Mouse (Mus musculus) MEL (cell line): ENCODE results near the gene Inafm2. TPM values are rescaled to one million over a fixed set of nuclear protein-coding genes. Genes with fewer than 3 reads are reported as not detected.

Source experiments
- DNase-seq: peaks from one replicate; pipeline ENCODE4 v3.0.0; 2011; ENCODE audit warnings: low read depth, low spot score
- H3K27ac ChIP-seq: 2 replicates; pipeline ENCODE4 v1.5.1; 2012; ENCODE audit warnings: low read depth, mild to moderate bottlenecking, control low read depth, low read length, moderate library complexity; ENCODE audit not compliant: control insufficient read depth
- H3K27me3 ChIP-seq, 2 experiments: fragments of 150-350 bp in 1 of 2; sonication (generic) in 1 of 2; 2 replicates each; pipeline ENCODE4 v1.6.1; 2012; ENCODE audit warnings: low read length in 2 of 2, mild to moderate bottlenecking in 2 of 2, improper control_type of control experiment in 1 of 2, moderate library complexity in 1 of 2; ENCODE audit not compliant: insufficient read depth in 2 of 2, control insufficient read depth in 1 of 2
- H3K36me3 ChIP-seq, 2 experiments: 2 replicates each; pipeline ENCODE4 v1.6.1; 2012 to 2014; ENCODE audit warnings: low read length in 2 of 2, improper control_type of control experiment in 1 of 2, inconsistent platforms in 1 of 2, mild to moderate bottlenecking in 1 of 2; ENCODE audit not compliant: insufficient read depth in 2 of 2, control insufficient read depth in 1 of 2
- H3K4me1 ChIP-seq, 2 experiments: fragments of 150-350 bp in 1 of 2; sonication (generic) in 1 of 2; 2 replicates each; pipeline ENCODE4 v1.6.1; 2012; ENCODE audit warnings: low read length in 2 of 2, improper control_type of control experiment in 1 of 2, mild to moderate bottlenecking in 1 of 2; ENCODE audit not compliant: insufficient read depth in 2 of 2, control insufficient read depth in 1 of 2
- H3K4me3 ChIP-seq, 2 experiments: fragments of 150-350 bp in 1 of 2; sonication (generic) in 1 of 2; 2 replicates each; pipeline ENCODE4 v1.5.1; 2012; ENCODE audit warnings: low read depth in 2 of 2, low read length in 2 of 2, mild to moderate bottlenecking in 2 of 2, moderate library complexity in 2 of 2, control low read depth in 1 of 2, improper control_type of control experiment in 1 of 2; ENCODE audit not compliant: control insufficient read depth in 1 of 2, insufficient read depth in 1 of 2
- H3K79me2 ChIP-seq: 2 replicates; pipeline ENCODE4 v1.6.1; 2012; ENCODE audit warnings: mild to moderate bottlenecking, low read length, moderate library complexity; ENCODE audit not compliant: control insufficient read depth, poor library complexity, insufficient read depth
- H3K9ac ChIP-seq: 2 replicates; pipeline ENCODE4 v1.6.1; 2012; ENCODE audit warnings: low read depth, mild to moderate bottlenecking, control low read depth, low read length, moderate library complexity; ENCODE audit not compliant: control insufficient read depth, poor library complexity, severe bottlenecking
- H3K9me3 ChIP-seq: fragments of 150-350 bp; sonication (generic); replicated peaks from 2 replicates; pipeline ENCODE4 v1.6.1; 2012; ENCODE audit warnings: mild to moderate bottlenecking, low read length, improper control_type of control experiment, moderate library complexity; ENCODE audit not compliant: insufficient read depth
- CTCF ChIP-seq, 3 experiments: IDR thresholded peaks in 2 of 3; conservative IDR thresholded peaks in 1 of 3; 2 replicates each; pipeline ENCODE4 v1.5.1; 2011 to 2012; ENCODE audit warnings: low read length in 3 of 3, low read depth in 2 of 3, mild to moderate bottlenecking in 2 of 3, improper control_type of control experiment in 1 of 3, inconsistent platforms in 1 of 3, mixed read lengths in 1 of 3, moderate library complexity in 1 of 3; ENCODE audit not compliant: control insufficient read depth in 1 of 3, insufficient read depth in 1 of 3, poor library complexity in 1 of 3, severe bottlenecking in 1 of 3
- ELF1 ChIP-seq: IDR thresholded peaks from 2 replicates; pipeline ENCODE4 v1.6.1; 2014; ENCODE audit warnings: low read depth, mild to moderate bottlenecking, inconsistent platforms, low read length, improper control_type of control experiment, moderate library complexity
- EP300 ChIP-seq, 2 experiments: IDR thresholded peaks; 2 replicates each; pipeline ENCODE4 v1.6.1; 2011; ENCODE audit warnings: improper control_type of control experiment in 2 of 2, low read length in 2 of 2, low read depth in 1 of 2, mild to moderate bottlenecking in 1 of 2
- HCFC1 ChIP-seq: IDR thresholded peaks from 2 replicates; pipeline ENCODE4 v1.6.1; 2012; ENCODE audit warnings: low read depth, mild to moderate bottlenecking, inconsistent platforms, low read length, improper control_type of control experiment, moderate library complexity
- JUND ChIP-seq: IDR thresholded peaks from 2 replicates; pipeline ENCODE4 v1.6.1; 2011; ENCODE audit warnings: low read depth, mild to moderate bottlenecking, improper control_type of control experiment, low read length
- KAT2A ChIP-seq: conservative IDR thresholded peaks from 2 replicates; pipeline ENCODE4 v1.6.1; 2012; ENCODE audit warnings: low read depth, low read length, improper control_type of control experiment, inconsistent platforms
- MAX ChIP-seq: IDR thresholded peaks from 2 replicates; pipeline ENCODE4 v1.6.1; 2011; ENCODE audit warnings: low read length, improper control_type of control experiment
- MXI1 ChIP-seq: IDR thresholded peaks from 2 replicates; pipeline ENCODE4 v1.6.1; 2011; ENCODE audit warnings: mild to moderate bottlenecking, low read depth, low read length, improper control_type of control experiment
- MYB ChIP-seq: IDR thresholded peaks from 2 replicates; pipeline ENCODE4 v1.6.1; 2011; ENCODE audit warnings: mild to moderate bottlenecking, low read depth, low read length, improper control_type of control experiment
- MYC ChIP-seq: IDR thresholded peaks from 2 replicates; pipeline ENCODE4 v1.6.1; 2011; ENCODE audit warnings: low read depth, mild to moderate bottlenecking, low read length, improper control_type of control experiment, moderate library complexity
- NELFE ChIP-seq: IDR thresholded peaks from 2 replicates; pipeline ENCODE4 v1.6.1; 2011; ENCODE audit warnings: low read depth, low read length, improper control_type of control experiment
- NRF1 ChIP-seq: IDR thresholded peaks from 2 replicates; pipeline ENCODE4 v1.6.1; 2014; ENCODE audit warnings: low read depth, mild to moderate bottlenecking, inconsistent platforms, low read length, improper control_type of control experiment, moderate library complexity; ENCODE audit not compliant: poor library complexity, insufficient read depth, severe bottlenecking
- POLR2A ChIP-seq, 2 experiments: IDR thresholded peaks; 2 replicates each; pipeline ENCODE4 v1.6.1; 2011 to 2012; ENCODE audit warnings: low read length in 2 of 2, mild to moderate bottlenecking in 2 of 2, control low read depth in 1 of 2, improper control_type of control experiment in 1 of 2, low read depth in 1 of 2, moderate library complexity in 1 of 2; ENCODE audit not compliant: control insufficient read depth in 1 of 2, insufficient read depth in 1 of 2, poor library complexity in 1 of 2
- POLR2AphosphoS5 ChIP-seq: IDR thresholded peaks from 2 replicates; pipeline ENCODE4 v1.6.1; 2012; ENCODE audit warnings: low read depth, borderline replicate concordance, mild to moderate bottlenecking, inconsistent platforms, low read length, moderate library complexity, mixed read lengths
- RAD21 ChIP-seq: IDR thresholded peaks from 2 replicates; pipeline ENCODE4 v1.6.1; 2011; ENCODE audit warnings: mild to moderate bottlenecking, low read depth, low read length, improper control_type of control experiment
- SIN3A ChIP-seq: IDR thresholded peaks from 2 replicates; pipeline ENCODE4 v1.6.1; 2012; ENCODE audit warnings: low read length, improper control_type of control experiment, inconsistent platforms
- SMC3 ChIP-seq: IDR thresholded peaks from 2 replicates; pipeline ENCODE4 v1.6.1; 2011; ENCODE audit warnings: low read depth, low read length, improper control_type of control experiment
- TBP ChIP-seq: IDR thresholded peaks from 2 replicates; pipeline ENCODE4 v1.8.0; 2011; ENCODE audit warnings: low read depth, low read length, improper control_type of control experiment
- TCF12 ChIP-seq: IDR thresholded peaks from 2 replicates; pipeline ENCODE4 v1.6.1; 2014; ENCODE audit warnings: low read depth, mild to moderate bottlenecking, inconsistent platforms, low read length, improper control_type of control experiment, moderate library complexity
- polyA plus RNA-seq, 2 experiments: library from polyadenylated mRNA; stranded (reverse) in 1 of 2; unstranded in 1 of 2; fragments of >175 nt in 1 of 2; fragments of >200 nt in 1 of 2; gene quantifications; 2 replicates each; pipeline versions ENCODE4 v1.2.1 to v1.2.4; 2012; ENCODE audit warnings: low replicate concordance in 2 of 2, low read depth in 1 of 2; ENCODE audit not compliant: insufficient read length in 2 of 2, insufficient read depth in 1 of 2, missing spikeins in 1 of 2
- total RNA-seq: library from RNA; depleted of rRNA; stranded (reverse); fragments of 300-350 nt; gene quantifications from 2 replicates; pipeline ENCODE4 v1.2.3, GENCODE M21; 2012

Inafm2 gene
- total and polyA plus RNA-seq, 3 experiments, result 8.6 to 14.5 TPM; not detected in 1

DNA sequence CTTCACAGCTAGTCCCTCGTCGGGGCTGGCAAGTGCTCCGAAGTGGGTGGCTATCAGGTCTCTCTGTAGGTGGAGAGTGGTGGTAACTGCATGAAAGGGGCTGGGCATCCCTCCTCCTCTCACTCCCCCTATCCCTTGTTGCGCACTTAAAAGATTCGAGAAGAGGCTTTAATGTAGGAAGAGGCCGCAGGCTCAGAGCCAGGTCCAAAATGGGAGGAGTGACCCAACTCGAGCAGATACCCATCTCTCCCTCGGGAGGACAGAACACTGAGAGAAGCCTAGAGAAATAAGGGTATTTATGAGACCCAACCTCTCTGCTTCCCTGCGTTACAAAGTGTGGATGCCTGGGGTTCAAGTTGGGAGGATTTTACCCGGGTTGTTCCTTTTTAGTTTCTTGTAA lies 33.5 kb downstream of the Inafm2 start:
- Histone ChIP-seq H3K9ac (peak overlapping the region; percentile 35), H3K27me3 (no peaks in the 10 kb centered on the region), H3K9me3 (no peaks in the 10 kb centered on the region)

DNA sequence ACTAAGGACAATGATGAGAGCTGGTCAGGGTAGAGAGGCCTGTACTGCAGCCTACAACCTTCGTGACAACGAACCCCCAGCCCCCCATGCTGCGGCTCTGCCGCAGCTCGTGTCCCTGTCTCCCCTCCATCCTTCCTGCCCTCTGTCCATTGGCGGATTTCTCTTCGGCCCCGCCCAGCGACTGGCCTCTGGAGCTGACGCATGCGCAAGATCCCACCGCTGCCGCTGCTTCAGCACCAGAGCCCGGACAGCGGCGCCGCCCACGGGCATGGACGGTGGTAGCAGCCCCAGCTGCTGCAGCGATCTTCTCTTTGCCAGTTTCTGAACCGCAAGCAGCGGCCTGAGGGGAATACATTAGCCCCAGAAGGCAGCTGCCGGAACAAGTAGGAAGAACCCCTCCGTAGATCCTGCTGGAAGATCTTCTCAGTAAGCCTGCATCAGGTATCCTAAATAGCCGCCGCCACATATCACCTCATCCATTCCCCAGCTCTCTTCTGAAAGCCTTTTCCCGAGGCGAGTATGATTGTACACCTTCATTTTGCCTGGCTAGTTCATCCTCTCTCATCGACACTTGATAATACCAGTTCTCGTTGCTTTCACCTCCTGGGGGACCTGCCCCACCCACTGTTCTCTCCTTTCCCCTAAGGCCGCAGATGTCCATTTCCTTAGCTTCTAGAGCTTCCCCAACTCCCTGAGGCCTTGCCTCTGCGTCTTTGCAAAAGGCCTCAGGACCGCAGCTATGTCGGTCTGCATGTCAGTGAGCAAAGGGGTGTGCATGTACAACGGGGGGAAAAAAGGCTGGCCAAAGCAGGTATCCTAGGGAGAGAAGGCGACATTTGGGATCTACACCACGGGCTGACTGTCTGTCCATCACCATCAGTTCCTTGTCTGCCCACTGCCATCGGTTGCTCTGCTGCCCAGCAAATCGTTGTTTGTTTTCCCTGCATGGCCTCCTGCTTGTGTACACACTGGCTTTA lies 34.2 kb downstream of the Inafm2 start, which contains the start of gene Disp2:
TSS of gene Disp2 (plus strand) at position 216 of the 977 bp plus-strand sequence.
- Histone ChIP-seq H3K4me3 (peak within 1 kb of the TSS; percentile 49 to 61), H3K27ac (peak within 1 kb of the TSS; percentile 75), H3K9ac (peak within 1 kb of the TSS; percentile 35), H3K27me3 (no peaks in the 10 kb centered on the region), H3K36me3 (peaks cover 0 to 25% of the 10 kb centered on the region in 2 experiments; a peak in 2 of 4 replicates), H3K9me3 (no peaks in the 10 kb centered on the region), H3K4me1 (peaks cover 17 to 51% of the 10 kb centered on the region in 2 experiments), H3K79me2 (no peaks in the 10 kb centered on the region)
- TF ChIP-seq MAX, result peak; percentile 80; the same call in 1 of the 2 replicates
- TF ChIP-seq JUND, result no peak
- TF ChIP-seq POLR2A (IDR thresholded peaks at IDR 0.05; ENCODE audit: control insufficient read depth in 1 of 2, insufficient read depth in 1 of 2, low read depth in 1 of 2, low read length in 2 of 2, poor library complexity in 1 of 2), result peak in 1 of 2 experiments; percentile 66; a peak in 2 of 4 replicates
- peak; percentile 96 for TF ChIP-seq NRF1
- TF ChIP-seq TBP, result no peak; the same call in 1 of the 2 replicates
- TF ChIP-seq CTCF (IDR thresholded peaks at IDR 0.05 in 2 of 3, conservative IDR thresholded peaks at IDR 0.05 in 1 of 3; ENCODE audit: control insufficient read depth in 1 of 3, insufficient read depth in 1 of 3, low read depth in 2 of 3, low read length in 3 of 3, poor library complexity in 1 of 3, severe bottlenecking in 1 of 3), result peak in 1 of 3 experiments; percentile 16; a peak in 1 of 6 replicates
- peak; percentile 100 for TF ChIP-seq MXI1
- no peak for TF ChIP-seq MYB
- TF ChIP-seq SMC3, result 0 out of 2 replicates have a peak, but pooled peaks have one; percentile 11
- no peak for TF ChIP-seq KAT2A
- no peak for TF ChIP-seq POLR2AphosphoS5
- TF ChIP-seq RAD21, result no peak
- TF ChIP-seq ELF1, result 0 out of 2 replicates have a peak, but pooled peaks have one; percentile 14
- peak; percentile 25 to 40; a peak in 2 of 4 replicates for TF ChIP-seq EP300 (IDR thresholded peaks at IDR 0.05; ENCODE audit: low read depth in 1 of 2, low read length in 2 of 2)
- TF ChIP-seq MYC, result no peak
- peak; percentile 100 for TF ChIP-seq SIN3A
- TF ChIP-seq HCFC1, result peak; percentile 69
- 0 out of 2 replicates have a peak, but pooled peaks have one; percentile 37 for TF ChIP-seq TCF12
- peak; percentile 61 for TF ChIP-seq NELFE
- DNase-seq, result peak; percentile 95

More for the DNA sequence above, 33.5 kb downstream of the Inafm2 start:
- H3K4me3 ChIP-seq, result peak overlapping the region; percentile 49 to 61
- H3K36me3 ChIP-seq, result peaks cover 0 to 25% of the 10 kb centered on the region in 2 experiments; a peak in 2 of 4 replicates
- TF ChIP-seq POLR2AphosphoS5, result no peak
- no peaks in the 10 kb centered on the region for H3K79me2 ChIP-seq
- H3K27ac ChIP-seq, result peak overlapping the region; percentile 75
- H3K4me1 ChIP-seq, result peaks cover 19 to 57% of the 10 kb centered on the region in 2 experiments
- peak; percentile 56 for DNase-seq
